Mouse (Mus musculus) leukemia stem cell, adult 10-12 weeks (primary cell): Measurements from ENCODE around the gene Taf13. TPM values are rescaled to one million over a fixed set of nuclear protein-coding genes. Genes with fewer than 3 reads are reported as not detected.

ENCODE experiments used
- polyA plus RNA-seq: library from polyadenylated mRNA; stranded (reverse); fragments of >175 nt; gene quantifications from 2 replicates; pipeline ENCODE4 v1.2.3, GENCODE M21; 2012; ENCODE audit warnings: low replicate concordance

Gene Taf13
- 0.19 and 0.24 TPM in 2 replicates for polyA plus RNA-seq

DNA sequence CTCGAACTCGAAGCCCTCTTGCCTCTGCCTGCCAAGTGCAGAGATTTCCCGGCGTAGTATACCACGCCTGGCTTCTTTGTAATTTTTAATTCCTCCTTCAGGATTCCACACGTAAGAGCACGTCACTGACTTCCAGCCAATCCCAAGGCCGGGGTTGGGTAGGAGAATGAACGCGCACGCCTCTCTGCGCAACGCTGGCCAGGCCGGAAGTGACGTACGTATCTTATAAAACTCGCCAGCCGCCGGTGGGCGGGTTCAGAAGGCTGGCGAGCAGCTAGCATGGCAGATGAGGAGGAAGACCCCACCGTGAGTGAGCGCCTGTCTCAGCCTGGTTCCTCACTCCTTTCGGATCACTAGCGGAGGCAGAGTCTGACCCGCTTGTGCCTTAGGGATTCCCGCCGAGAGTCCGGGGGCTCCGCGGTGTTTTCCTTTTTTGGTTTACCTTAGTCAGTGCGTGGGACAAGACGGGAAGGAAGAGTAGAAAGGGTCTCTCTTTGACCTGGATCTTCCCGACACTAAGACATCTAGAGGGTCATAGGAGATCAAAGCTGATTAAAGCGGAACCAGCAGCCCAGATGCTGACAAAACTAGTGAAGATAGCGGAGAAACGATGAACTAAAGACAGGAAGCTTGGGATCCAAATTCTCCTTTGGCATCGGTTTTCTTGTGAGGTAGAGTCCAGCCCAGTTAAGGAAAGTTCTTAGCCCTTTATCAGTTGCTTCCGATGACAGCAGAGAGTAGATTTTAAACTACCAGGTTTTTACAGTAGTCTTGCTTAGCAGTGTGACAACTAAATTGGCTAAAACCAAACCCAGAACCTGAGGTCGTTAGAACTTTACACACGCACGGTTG, at the start of gene Taf13:
TSS of gene Taf13 (plus strand) at position 256 of the 852 bp plus-strand sequence.

DNA sequence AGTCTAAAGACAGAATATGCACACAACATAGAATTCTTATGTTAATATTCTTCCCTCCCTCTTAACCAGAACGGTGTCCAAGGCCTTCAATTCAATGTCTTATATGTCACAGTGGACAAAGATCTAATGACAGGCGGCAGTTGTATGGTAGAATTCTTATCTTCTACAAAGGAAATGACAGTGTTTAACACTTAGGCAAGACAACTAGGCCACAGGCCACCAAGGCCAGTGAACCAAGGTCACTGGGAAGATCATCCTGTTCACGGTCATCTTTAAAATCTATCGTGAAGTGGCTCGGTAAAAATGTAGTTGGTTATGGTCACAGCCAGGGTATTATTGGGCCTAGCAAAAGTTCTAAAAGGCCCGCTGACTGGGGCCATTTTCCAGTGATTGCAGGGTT, 37.5 kb upstream of the Taf13 start, which contains the start of gene 1700013F07Rik:
TSS of gene 1700013F07Rik (plus strand) at position 200 of the 400 bp plus-strand sequence.

DNA sequence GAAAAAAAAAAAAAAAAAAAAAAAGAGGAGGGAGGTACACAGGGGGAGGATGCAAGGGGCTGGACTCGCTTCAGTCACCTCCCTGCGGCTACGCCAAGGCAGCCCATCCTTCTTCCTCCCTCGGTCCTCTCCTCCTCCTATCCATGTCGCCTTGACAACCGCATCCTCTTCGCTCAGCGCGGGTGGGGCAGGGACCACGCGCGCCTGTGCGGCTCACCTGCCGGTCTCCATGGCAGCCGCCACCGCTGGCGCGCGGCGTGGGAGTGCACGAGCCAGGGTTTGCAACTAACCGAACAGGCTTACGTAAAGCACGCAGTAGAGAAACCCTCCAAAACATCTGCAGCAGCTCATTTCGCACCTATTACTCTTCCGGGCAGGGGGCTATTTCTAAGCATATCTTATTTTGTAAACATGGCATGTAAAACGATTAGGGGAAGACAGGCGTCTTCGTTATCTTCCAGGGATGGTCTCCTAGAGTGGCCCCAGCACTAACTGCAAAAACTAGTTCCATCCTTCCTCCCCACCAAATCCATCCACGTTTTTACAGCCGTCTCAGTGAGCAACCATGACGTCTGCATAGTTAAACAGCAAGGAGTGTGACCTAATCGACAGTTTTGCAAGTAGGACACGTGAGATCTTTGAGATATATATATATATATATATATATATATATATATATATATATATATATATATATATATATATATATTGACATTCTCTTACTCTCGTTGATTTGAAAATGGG, 34.8 kb upstream of the Taf13 start, which contains the start of gene 5330417C22Rik:
TSS of gene 5330417C22Rik (minus strand) at position 20 of the 744 bp plus-strand sequence.

DNA sequence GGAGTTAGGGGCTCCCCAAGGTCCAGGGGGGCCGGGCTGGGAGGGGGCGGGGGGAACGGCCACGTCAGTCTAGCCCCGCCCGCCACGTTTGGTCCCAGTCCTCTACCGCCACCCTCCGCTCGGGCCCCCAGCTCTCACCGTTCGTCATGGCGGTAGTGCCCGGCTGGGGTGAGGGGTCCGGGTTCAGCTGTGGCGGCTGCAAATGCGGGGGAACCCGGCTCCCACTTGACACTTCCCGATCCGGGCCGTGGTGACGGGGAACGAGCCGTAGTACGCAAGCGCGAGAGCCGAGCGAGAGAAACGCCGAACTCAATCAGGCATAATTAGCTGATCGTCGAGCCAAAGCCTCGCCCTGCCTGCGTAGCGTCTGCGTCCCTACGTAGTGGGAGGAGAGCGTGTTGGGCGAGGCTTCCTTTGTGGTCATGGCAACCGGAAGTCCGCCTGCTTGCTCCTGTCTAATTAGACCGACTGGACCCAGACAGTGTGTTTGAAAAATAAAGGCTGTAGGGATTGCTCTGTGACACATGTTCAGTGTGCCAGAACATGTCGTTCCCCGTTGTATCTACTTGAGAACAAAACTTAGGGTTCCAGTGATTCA, 9.3 kb upstream of the Taf13 start, which contains the start of gene Tmem167b:
TSS of gene Tmem167b (minus strand) at position 334 of the 598 bp plus-strand sequence.

DNA sequence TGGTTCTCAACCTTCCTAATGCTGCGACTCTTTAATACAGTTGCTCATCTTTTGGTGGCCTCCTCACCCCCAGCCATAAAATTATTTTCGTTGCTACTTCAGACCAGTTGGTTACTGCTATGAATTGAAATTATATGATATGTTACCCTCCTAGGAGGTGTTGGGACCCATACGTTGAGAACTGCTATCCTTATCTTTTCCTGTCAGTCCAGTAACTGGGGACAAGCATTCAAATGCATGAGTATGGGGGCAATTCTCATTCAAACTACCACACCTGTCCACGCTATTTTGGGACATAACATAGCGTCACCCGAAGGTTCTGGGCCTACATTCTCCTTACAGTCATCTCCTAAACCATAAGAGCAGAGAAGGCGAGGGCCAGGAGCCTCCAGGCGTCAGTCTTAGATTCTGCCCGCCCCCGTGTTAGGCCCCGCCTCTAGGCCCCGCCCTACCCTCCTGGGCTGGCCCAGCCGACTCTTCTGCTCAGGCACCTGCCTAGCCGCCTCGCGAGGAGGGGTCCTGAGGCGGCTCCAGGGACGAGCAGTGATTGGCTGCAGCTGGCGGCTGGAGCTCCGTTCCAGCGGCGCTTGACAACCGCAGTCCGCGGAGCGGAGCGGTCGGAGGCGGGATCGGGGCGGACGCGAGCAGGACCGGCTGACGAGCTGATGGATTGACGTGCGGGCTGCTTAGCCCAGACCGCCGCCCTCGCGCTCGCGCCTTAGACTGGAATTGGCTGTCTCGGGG, 19.5 kb downstream of the Taf13 start, which contains the start of gene Wdr47:
TSS of gene Wdr47 (plus strand) at position 494 of the 744 bp plus-strand sequence.

Other genes with a start within 250 kb of the Taf13 start
- gene Mybphl, start 206.8 kb upstream of the Taf13 start, polyA plus RNA-seq = not detected in 2 replicates
- 64.2 and 72.0 TPM in 2 replicates for gene Psrc1, start 187.9 kb upstream of the Taf13 start, polyA plus RNA-seq
- 0.77 and 1.9 TPM in 2 replicates for gene Celsr2, start 156.1 kb upstream of the Taf13 start, polyA plus RNA-seq
- gene Sars, start 126.5 kb upstream of the Taf13 start, polyA plus RNA-seq = 36.0 and 114 TPM in 2 replicates
- gene 1700013F07Rik, start 37.5 kb upstream of the Taf13 start, polyA plus RNA-seq = not detected in 2 replicates
- 0.06 and 0.82 TPM in 2 replicates for gene 5330417C22Rik, start 35.2 kb upstream of the Taf13 start, polyA plus RNA-seq
- 1.4 and 6.1 TPM in 2 replicates for gene Tmem167b, start 9.2 kb upstream of the Taf13 start, polyA plus RNA-seq
- 2.6 and 4.0 TPM in 2 replicates for gene Wdr47, start 19.6 kb downstream of the Taf13 start, polyA plus RNA-seq
- gene Clcc1, start 82.2 kb downstream of the Taf13 start, polyA plus RNA-seq = 4.2 and 14.3 TPM in 2 replicates
- 9.1 and 45.0 TPM in 2 replicates for gene Gpsm2, start 150.6 kb downstream of the Taf13 start, polyA plus RNA-seq
- gene Aknad1, start 168.0 kb downstream of the Taf13 start, polyA plus RNA-seq = 0.09 TPM in 1 of 2 replicates, not detected in the other